Mouse (Mus musculus) layer of hippocampus, adult 2 months (tissue): ENCODE measurements around the gene Arhgap6. TPM values are rescaled to one million over a fixed set of nuclear protein-coding genes. Genes with fewer than 3 reads are reported as not detected.

Source experiments
- DNase-seq, 2 experiments: peaks; one replicate each; pipeline ENCODE4 v3.0.0; 2022; ENCODE audit warnings: low spot score in 2 of 2
- H3K27ac ChIP-seq: fragments of 200-600 bp; 2 replicates; pipeline ENCODE4 v1.8.1; 2022
- H3K4me3 ChIP-seq: fragments of 200-600 bp; 2 replicates; pipeline ENCODE4 v1.8.1; 2022; ENCODE audit warnings: mild to moderate bottlenecking
- CTCF ChIP-seq: fragments of 200-600 bp; conservative IDR thresholded peaks from 2 replicates; pipeline ENCODE4 v1.8.1; 2022; ENCODE audit warnings: antibody characterized with exemption, mild to moderate bottlenecking, moderate library complexity
- total RNA-seq, 2 experiments: library from RNA; stranded (reverse); gene quantifications; 2 replicates each; pipeline ENCODE4 v1.2.3; 2021

Arhgap6 gene
- total RNA-seq, 2 experiments from 2014 or later, result 2.8 to 2.9 TPM

DNA sequence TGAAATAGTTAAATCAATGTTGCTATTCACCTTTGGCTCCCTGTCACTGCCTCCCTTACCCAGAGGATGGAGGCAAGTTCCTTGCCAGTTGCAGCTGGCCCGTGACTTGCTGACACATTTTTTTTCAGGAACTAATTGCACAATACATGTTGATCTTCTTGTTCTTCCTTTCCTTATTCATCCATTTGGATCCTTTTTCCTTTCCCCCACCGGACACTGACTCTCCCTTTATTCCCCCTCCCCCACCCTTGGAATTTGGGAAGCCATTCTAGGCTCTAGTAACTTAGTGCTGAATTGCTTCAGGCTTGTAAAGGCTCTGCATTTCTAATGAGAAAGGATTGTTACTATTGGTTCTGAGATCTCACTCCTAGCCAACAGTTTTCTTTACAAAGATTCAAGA lies 112.7 kb downstream of the Arhgap6 start:
- no peak overlapping the region for H3K27ac ChIP-seq
- TF ChIP-seq CTCF, result no peak
- DNase-seq, result no peak
- no peak overlapping the region for H3K4me3 ChIP-seq

DNA sequence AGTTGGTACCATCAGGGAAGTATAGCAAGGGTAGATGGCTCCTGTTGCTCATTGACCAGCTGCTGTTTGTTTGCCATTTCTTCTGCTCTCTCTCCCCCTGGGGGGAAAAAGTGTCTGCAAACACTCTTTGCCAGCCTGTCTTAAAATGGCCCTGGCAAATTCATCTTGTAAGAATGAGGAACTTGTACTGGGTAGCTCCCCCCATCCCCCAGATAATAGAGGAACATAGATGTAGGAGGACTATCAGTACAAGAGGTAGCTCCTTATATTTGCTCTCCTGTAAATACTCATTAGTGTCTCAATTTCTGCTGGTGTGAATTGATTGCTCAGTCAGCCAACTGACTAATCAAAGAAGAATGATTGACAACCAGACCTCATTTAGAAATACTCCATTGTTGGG lies 118.6 kb downstream of the Arhgap6 start:
- Histone ChIP-seq H3K27ac (no peak overlapping the region), H3K4me3 (no peak overlapping the region)
- no peak for TF ChIP-seq CTCF
- DNase-seq, result no peak

DNA sequence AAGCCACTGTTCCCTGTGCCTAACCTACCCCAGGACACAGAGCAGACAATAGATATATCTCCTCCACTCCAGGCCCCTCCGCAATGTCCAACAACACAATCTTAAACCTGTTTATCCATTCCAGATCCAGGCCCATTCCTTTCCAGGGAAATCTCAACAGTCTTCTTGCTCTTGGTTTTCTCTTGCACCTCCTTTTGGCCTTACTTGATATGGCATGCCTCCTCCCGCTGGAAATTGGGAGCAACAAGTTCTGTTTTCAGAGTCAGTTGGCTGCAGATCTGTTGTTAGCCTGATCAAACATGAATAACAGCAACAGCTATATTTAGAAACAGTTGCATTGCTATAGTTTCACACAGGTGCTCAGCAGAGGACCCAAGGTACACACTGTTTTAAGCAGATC lies 126.0 kb downstream of the Arhgap6 start:
- no peak for DNase-seq
- peak; percentile 37 for TF ChIP-seq CTCF

DNA sequence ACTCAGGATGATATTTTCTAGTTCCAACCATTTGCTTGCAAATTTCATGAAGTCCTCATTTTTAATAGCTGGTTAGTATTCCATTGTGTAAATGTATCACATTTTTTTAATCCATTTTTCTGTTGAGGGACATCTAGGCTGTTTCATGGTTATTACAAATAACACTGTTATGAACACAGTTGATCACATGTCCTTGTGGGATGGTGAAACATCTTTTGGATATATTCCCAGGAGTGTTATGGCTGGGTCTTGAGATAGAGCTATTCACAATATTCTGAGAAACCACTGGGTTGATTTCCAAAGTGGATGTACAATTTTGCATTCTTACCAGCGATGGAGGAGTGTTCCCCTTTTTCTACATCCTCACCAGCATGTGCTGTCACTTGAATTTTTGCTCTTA lies 137.5 kb downstream of the Arhgap6 start:
- H3K4me3 ChIP-seq, result no peak overlapping the region
- no peak for TF ChIP-seq CTCF
- no peak overlapping the region for H3K27ac ChIP-seq
- DNase-seq, result no peak

More for the DNA sequence above, 126.0 kb downstream of the Arhgap6 start:
- Histone ChIP-seq H3K4me3 (no peak overlapping the region), H3K27ac (no peak overlapping the region)

DNA sequence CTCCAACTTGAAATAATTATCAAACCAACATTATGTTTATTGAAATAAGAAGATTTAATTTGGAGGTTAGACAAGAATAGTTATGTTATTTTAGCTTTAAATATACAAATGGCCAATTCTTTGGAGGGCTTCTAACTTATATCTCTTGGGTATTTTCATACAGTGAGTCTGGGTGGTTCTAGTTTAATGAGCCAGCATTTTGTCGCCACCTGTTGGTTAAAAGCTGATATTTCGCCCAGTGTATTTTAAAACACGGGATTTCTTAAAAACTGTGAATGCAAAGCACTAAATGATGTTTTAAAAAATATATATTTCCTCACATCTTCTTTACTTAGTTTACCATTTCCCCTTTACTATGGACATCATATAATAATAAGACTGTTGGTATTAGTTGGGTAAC lies 140.5 kb downstream of the Arhgap6 start:
- peak; percentile 82 for TF ChIP-seq CTCF
- Histone ChIP-seq H3K27ac (no peak overlapping the region), H3K4me3 (no peak overlapping the region)
- peak in 1 of 2 experiments; percentile 27 for DNase-seq

DNA sequence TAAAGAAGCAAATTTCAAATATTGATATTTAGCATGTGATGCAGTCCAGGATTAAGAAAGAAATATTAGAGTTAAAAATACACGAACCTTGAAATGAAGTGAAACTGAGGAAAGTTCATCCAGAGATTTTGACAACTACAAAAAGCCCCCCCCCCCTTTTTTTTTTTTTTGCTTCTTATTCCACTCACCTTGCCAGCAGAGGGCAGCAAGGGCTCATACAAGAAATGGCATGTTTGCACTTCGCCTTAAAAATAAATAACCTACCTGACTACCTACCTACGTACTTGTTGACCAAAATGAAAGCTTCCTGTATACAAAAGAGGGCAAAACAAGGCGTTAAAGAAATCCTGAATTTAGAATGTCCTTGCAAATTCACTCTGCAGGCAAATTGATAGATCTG lies 143.0 kb downstream of the Arhgap6 start:
- Histone ChIP-seq H3K4me3 (no peak overlapping the region), H3K27ac (no peak overlapping the region)
- TF ChIP-seq CTCF, result peak; percentile 68
- no peak for DNase-seq

DNA sequence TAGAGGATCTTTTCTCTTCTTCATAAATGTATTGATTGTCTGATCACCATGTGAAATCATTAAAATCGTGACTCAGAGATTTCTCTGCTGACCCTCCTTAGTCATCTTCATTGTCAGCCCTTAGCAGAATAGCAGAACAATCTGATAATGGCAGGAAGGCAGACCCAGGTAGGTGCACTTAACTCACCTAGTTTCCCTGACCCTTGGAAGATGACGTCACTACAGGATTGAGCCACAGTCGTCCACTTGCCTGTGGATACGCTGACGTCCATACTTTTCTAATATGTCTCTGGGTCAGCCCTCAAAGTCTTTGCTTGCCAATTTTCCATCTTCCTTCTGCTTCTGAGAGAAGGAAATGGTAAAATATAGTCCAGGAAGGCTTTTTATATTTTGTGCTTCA lies 146.8 kb downstream of the Arhgap6 start:
- Histone ChIP-seq H3K27ac (no peak overlapping the region), H3K4me3 (no peak overlapping the region)
- no peak for TF ChIP-seq CTCF
- DNase-seq, result no peak

DNA sequence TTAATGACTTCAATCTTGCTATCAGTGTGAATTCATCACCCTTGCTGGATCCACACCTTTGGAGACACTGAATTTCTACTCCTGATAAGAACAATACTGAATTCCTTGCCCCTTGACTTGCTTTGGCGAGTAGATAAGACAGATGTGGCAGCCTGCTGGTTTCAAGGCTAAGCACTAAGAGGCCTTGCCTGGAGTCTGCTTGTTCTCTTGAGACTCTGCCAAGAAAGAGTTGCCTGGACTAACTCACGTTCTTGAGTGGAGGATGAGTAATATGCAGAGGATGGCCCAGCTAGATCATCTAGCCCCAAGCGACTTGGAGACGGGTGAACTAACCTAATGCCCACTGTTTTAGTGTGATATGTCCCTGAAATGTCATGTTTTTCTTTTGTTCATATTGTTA lies 148.3 kb downstream of the Arhgap6 start:
- Histone ChIP-seq H3K27ac (no peak overlapping the region), H3K4me3 (no peak overlapping the region)
- no peak for TF ChIP-seq CTCF
- no peak for DNase-seq

DNA sequence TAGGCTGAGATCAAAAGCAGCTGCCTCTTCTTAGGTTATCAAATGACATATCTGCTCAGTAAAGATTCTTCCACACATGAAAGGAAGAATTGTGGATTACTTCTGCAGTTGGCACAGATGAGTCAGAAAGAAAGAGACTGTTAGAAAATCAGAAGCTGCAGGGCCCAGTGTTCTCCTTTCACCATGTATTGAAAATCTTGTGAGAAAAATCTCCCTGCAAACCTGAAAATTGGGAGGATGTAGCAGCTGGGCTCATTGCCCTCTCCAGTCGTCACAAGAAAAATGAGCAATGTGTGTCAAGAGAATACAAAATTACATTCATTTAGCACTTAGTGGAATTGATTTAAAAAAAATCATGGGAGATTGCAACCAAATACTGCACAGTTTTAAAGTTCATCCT lies 180.5 kb downstream of the Arhgap6 start:
- H3K27ac ChIP-seq, result no peak overlapping the region
- TF ChIP-seq CTCF, result no peak
- no peak for DNase-seq
- H3K4me3 ChIP-seq, result no peak overlapping the region

DNA sequence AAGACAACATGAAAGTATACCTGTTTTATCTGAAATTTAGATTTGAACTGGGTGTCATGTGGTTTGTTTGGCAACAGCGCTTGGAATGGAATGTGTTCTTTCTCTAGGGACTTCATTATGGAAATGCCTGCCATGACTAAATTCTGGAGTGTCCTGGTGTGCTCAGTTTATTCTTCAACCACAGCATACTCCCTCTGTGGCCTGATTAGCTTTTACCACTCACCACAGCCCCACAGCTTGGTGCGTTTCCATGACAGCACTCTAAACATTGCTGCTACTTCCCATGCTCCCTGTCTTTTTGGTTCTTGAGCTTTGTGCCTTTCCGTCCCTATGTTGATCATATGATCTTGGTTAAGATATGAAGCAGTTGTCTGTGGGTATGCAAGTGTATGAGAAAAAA lies 182.9 kb downstream of the Arhgap6 start:
- DNase-seq, result no peak
- Histone ChIP-seq H3K27ac (no peak overlapping the region), H3K4me3 (no peak overlapping the region)
- TF ChIP-seq CTCF, result no peak

DNA sequence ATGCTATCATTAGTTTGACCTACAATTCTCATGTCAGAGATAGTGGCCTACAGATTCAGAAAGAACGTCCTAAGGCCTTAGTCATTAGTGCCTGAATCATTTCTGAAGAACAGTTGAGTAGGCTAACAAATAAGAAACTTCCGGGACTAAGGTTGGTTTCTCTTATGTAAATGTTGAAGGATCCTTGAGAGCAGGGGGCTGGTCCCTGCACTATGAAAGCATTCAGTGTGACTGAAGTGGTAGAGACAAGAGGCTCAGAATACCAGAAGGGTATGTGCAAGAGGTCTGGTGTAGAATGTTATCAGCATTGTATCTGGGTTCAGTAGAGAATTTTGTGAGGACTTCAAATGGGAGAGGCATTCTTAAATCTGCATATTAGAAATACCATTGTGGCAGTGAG lies 185.5 kb downstream of the Arhgap6 start:
- Histone ChIP-seq H3K27ac (no peak overlapping the region), H3K4me3 (no peak overlapping the region)
- no peak for TF ChIP-seq CTCF
- DNase-seq, result no peak

DNA sequence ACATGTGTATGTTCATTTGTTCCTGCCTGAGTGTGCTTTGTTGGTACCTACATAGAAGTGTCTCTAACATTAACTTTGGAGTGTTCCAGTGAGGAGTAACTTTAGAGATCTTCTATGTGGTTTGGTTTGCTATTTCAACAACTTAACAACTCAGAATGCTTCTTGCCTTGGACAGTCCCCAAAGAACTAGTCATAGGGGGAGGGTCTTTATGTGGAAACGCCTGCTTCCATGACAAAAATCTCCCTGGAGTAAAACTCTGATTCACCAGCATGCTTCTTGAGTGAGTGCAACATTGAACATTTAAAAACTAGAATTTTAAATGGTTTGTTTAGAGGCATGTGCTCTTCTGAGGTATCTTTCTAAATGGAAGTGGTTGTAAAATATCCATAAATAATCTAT lies 212.2 kb downstream of the Arhgap6 start:
- no peak for DNase-seq
- H3K4me3 ChIP-seq, result no peak overlapping the region
- no peak for TF ChIP-seq CTCF
- H3K27ac ChIP-seq, result no peak overlapping the region

DNA sequence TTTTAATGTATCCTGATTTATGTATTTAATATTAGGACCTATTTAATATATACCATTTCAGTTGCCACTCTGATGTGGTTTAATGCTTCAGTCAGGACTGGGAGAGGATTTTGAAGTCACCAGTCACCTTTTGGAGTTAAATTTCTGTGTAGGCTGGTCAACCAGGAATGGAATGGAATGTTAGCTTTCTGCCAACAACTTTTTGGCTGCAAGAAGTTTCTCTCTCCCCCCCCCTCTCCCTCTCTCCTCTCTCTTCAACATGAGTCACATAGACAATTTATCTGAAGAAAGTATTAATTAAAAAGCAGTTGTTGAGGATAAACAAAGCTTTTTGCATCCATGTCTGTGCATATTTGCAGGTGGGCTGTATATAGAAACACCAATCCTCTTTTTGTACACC lies 217.8 kb downstream of the Arhgap6 start:
- H3K4me3 ChIP-seq, result no peak overlapping the region
- TF ChIP-seq CTCF, result no peak

DNA sequence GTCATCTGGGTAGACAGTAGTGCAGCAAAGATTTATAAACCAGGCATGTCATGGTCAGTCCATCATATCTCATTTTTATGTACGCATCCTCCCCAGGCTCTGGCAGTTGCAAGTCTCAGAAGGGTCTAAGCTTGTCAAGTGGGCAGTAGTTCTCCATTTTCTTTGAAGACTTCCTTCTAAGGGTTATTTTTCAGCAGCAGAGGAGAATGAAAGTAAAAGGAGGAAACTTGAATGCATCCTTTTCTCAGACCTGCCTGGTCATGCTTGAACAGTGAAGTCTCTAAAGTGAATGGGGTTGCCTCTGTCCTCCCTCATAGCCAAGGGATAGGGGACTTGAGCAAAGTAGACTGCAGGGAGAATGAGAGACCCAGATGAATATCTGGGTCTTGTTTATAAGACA lies 239.5 kb downstream of the Arhgap6 start:
- TF ChIP-seq CTCF, result no peak
- Histone ChIP-seq H3K4me3 (no peak overlapping the region), H3K27ac (no peak overlapping the region)
- no peak for DNase-seq

More for the DNA sequence above, 217.8 kb downstream of the Arhgap6 start:
- no peak overlapping the region for H3K27ac ChIP-seq
- no peak for DNase-seq
